Mouse (Mus musculus) T-helper 1 cell (primary cell): ENCODE results near the gene Gm2174.

ENCODE experiments used
- in situ Hi-C: fragments of 300-600 bp; cut with MboI, MseI; formaldehyde crosslinking; loops from one replicate; pipeline ENCODE4 v1.15.1; 2025; ENCODE audit warnings: high pct_unique_total_duplicates

The Gm2174 gene

DNA sequence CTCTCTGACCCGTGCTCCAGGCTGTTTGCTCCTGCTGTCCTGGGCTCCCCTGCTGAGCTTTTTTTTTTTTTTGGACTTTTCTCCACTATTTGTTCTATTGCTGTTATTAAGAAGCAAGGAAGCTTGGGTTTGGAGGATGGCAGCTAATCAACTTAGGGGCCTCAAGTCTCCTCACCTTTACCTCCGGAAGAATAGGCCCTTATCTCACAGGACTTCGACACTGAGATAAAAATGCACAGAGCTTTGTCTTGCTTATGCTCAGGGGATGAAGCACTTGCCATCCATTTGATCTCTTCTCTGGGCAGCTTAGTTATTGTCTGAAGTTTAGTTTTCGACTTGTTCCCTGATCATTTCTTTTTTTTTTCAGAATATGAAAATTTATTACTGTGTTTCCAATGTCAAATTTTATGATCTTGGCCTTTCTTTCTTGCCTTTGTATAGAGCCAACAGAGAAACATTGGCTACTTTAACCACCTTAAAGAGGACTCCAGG is at the start of gene Gm2174:
Gene Gm2174, plus strand, starts transcription at position 442 of the 492 bp plus-strand sequence.
- in situ Hi-C loops, result no loop called here

- in situ Hi-C loops, result no loop called here
These were observed 43.1 kb upstream of the Gm2174 start for GRCm38 (mm10) chrX:56404646-56405045.

DNA sequence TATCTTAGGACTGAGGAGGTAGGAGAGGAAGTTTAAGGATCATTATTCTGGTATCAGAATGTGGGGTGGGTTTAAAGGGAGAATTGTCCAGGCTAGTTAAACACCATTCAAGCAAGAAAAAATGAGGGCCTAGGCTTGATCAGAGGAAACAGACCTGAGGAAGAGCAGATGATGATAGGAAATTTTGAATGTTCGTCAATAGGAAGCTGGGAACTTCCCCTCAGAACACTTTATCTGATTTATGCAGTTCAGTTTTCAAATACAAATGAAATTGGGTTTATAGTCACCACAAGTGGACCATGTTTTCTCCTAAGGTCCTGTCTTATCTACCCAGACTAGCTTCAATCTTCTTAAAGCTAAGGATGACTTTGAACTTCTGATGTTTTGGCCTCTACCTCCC is 42.3 kb upstream of the Gm2174 start:
- in situ Hi-C loops, result no loop called here

DNA sequence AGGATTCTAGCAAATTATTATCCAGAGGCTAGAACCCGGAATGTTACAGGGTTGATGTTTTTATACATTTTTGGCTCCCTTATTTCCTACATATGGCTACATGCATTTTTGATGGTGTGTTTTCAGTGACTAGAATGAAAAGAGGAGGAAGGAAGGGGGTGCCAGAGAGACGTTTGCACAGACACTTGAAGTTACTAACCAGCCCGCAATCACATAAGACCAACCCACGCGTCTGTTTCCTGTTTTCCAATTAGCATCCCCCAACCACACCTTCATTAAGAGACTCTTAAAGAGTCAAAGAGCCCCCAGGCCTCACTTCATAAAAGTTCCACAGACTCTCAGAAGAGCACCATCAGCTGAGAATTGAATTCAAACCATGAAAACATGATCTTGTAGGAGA is 41.6 kb upstream of the Gm2174 start:
- in situ Hi-C loops, result no loop called here

GRCm38 (mm10) chrX:56416277-56416676 is 31.5 kb upstream of the Gm2174 start:
- in situ Hi-C loops, result loop anchor here (5.0 kb wide), 1 partner anchor 76 kb away; no protein-coding TSS in a partner anchor

DNA sequence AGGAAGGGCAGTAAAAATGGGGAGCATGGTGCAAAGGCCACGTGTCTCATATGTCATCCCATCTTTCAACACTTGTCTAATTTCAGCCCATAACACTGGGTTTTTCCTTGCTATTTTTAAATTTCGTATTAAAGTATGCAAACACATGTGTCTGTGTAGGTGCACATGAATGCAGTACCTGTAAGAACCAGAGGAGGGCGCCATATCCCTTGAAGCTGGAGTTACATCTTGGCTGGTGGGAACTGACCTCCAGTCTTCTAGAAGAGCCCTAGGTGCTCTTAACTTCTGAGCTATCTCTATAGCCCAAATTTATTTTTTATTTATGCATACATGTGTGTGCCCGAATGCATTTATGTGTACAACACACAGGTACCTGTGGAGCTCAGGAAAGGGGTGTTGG is 30.2 kb upstream of the Gm2174 start:
- in situ Hi-C loops, result loop anchor here (5.0 kb wide), 1 partner anchor 75 kb away; no protein-coding TSS in a partner anchor

DNA sequence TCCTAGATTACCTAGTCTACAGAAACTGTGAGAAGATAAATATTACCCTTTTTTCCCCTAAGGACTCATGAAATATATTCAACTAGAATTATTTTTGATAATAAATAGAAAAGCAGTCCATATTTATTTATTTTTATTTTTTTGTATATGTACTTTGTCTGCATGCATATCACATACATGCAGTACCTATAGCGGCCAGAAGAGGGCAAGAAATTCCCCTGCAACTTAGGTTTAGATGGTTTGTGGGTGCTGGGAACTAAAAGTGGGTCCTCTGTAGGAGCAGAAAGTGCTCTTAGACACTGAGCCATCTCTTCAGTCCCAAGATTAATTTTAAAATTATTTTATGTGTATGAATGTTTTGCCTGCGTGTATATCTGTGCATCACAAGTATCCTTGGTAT is 17.2 kb upstream of the Gm2174 start:
- in situ Hi-C loops, result no loop called here

DNA sequence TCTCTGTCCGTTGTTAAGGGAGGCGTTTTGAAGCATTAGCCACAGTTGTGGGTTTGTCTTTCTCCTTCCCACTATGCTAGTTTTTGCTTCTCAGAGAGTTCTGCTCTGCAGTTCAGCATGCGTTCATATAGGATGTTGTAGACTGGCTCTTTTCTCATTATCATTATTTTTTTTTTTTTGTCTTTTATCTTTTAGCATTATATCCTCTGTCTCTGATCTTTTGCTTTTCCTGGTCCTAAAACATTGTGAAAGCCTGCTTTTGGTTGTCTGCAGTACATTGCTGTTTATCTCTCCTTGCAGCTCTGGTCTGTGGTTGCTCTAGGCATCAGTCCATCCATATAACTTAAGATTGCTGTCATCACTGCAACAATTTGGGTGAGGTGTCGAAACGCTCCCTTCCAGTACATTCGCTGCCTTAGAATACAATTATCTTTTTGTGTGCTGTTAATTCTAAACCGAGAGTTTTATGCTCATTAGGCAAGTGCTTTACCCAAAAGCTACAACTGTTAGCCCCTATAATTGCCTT is 11.9 kb upstream of the Gm2174 start:
- in situ Hi-C loops, result no loop called here

- in situ Hi-C loops, result no loop called here
These were observed 1.0 kb upstream of the Gm2174 start for GRCm38 (mm10) chrX:56446487-56447428.

GRCm38 (mm10) chrX:56454671-56455371 is 7.1 kb downstream of the Gm2174 start, which contains the start of gene Ints6l:
Ints6l (plus strand) TSS chrX:56454857.
- in situ Hi-C loops, result no loop called here

- in situ Hi-C loops, result no loop called here
These were observed 7.8 kb downstream of the Gm2174 start for GRCm38 (mm10) chrX:56455372-56456246.

- in situ Hi-C loops, result no loop called here
These were observed 8.6 kb downstream of the Gm2174 start for GRCm38 (mm10) chrX:56456379-56456778.

DNA sequence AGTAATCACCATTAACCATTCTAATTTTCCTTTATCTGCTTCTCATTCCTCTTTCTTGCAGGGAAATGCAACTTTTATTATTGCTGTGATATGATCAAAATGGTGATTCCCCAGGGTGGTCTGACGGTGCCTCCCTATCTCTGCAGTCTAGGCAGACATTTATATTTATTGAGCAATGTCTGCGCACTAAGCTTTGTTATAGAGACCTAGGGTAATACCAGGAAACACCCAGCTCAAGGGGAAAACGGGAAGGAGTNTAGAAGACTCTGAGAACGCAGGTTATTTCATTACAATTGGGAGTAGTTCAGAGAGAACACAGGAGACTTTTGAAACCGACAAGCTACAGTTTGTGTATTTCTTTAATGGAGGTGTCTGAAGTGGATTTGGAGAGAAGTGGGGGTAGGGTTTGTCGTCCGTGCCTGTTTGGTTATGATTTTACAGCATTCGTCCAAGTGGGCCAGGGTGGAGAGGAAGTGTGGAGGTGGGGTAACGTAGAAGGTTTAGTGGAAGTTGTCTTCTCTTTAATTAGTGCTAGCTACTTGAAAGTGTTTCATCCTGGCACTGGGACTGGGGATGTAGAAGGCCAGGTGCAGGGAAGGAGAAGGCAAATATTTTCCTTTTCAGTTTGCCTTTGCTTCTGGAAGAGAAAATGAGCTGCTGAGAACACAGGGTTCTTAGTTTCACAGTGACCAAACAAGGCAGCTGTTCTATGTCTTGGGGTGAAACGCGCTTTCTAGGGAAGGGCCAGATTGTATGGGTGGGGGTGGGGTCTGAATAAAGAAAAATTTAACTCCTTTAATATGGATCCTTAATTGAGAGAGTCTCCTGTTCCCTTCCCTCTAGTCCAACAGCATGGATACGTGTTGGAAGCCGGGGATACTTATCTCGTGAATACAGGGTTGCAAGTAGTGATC is 14.5 kb downstream of the Gm2174 start:
- in situ Hi-C loops, result no loop called here

DNA sequence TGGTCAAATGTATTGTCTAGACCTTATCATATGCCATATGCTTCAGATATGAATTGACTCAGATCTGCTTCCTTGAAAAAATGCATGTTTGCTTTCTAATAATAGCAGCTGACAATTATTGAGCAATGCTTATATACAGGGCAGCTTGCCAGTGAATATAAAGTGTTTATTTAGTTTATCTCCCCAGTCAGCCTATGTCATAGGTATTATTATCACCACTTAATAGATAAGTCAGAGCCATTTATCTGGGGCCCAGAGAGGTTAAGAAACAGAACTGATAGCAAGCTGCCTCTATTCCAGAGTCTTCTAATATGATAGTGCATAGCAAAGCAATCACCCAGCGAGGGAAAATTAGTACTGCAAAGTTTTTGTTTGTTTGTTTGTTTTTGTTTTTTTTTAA is 17.1 kb downstream of the Gm2174 start:
- in situ Hi-C loops, result no loop called here

- in situ Hi-C loops, result no loop called here
These were observed 19.9 kb downstream of the Gm2174 start for GRCm38 (mm10) chrX:56467688-56468087.

- in situ Hi-C loops, result no loop called here
These were observed 20.7 kb downstream of the Gm2174 start for GRCm38 (mm10) chrX:56468422-56468821.

DNA sequence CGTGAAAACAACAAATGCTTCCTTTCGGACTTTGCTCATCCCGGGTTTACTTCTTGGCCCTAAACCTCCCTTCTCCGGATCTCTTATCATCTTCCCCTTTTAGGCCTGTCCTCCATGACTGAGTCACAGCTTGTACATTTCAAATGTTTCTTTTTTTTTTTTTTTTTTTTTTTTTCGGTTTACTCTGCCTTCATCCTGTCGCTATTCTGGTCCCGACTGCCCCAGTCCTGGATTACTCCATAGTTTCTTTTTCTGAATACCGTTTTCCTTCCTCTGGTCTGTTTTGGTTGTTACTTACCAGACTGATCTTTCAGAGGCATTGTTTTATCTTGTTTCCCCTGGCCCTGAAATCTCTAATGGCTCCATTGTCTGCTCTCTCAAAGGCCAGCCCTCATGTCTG is 26.3 kb downstream of the Gm2174 start:
- in situ Hi-C loops, result no loop called here

DNA sequence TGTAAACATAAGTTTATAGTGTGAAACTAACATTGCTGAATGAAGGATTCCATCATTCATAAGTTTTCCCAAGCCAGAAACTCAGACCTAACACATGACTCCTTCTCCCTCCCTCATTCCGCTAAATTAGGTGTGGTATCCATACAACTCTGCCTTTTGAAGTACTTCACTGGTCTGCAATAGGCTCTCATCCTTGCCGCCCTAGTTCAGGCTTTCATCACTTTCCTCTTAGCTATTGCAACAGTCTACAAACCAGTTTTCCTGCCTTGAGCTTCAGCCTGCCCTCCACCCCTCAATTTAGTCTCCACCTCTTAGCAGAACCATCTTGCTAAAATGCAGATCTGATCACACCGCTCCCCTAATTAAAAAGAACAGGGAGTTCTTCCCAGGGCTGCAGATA is 29.8 kb downstream of the Gm2174 start:
- in situ Hi-C loops, result no loop called here

DNA sequence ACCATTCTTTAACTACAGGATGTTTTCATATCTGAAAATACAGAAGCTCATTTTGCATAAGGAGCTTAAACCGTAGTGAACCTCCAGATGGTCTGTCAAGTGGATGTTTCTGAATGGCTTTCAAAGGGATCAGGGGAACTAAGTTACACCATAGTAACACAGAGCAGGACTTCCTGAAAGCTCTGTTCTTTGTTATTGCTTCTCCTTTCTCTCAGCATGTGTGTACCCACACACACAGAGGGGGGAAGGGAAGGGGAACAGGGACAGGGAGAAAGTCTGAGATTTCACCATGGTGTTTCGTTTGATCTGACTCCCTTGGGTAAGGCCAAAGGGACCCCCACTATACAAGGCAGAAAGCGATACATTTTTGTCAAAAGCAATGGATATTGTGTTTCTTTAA is 34.1 kb downstream of the Gm2174 start:
- in situ Hi-C loops, result no loop called here

DNA sequence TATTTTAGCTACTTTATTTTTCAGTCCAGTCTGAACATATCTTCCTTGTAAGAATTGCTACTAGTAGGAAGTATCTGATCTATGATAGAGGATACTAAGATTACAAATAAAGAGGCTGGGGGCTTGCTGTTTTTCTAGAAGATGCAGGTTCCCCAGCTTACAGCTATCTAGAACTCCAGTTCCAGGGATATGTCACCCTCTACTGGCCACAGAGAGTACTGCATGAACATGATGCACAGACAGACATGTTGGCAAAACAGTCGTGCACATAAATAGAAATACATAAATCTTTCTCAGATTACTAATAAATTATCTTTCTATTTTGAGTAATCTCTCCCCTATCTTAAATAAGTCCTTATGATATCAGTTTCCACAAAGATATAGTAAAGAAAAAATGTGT is 42.0 kb downstream of the Gm2174 start:
- in situ Hi-C loops, result loop anchor here (5.0 kb wide), 1 partner anchor 72 kb away; no protein-coding TSS in a partner anchor
